Mouse (Mus musculus) forebrain, embryonic 10.5 days (tissue): ENCODE data around the gene Tmbim1. TPM values are rescaled to one million over a fixed set of nuclear protein-coding genes. Genes with fewer than 3 reads are reported as not detected.

Experiments used
- DNase-seq: peaks from one replicate; pipeline ENCODE4 v3.0.0-alpha.2; 2017; ENCODE audit warnings: low spot score; ENCODE audit errors: extremely low spot score
- H3K27ac ChIP-seq: fragments of 300-500 bp; sonication (generic); 2 replicates; pipeline ENCODE4 v1.5.1; 2016; ENCODE audit warnings: mild to moderate bottlenecking
- H3K27me3 ChIP-seq: fragments of 300-500 bp; sonication (generic); 2 replicates; pipeline ENCODE4 v1.6.1; 2016; ENCODE audit warnings: mild to moderate bottlenecking; ENCODE audit not compliant: poor library complexity, severe bottlenecking
- H3K36me3 ChIP-seq: fragments of 300-500 bp; sonication (generic); replicated peaks from 2 replicates; pipeline ENCODE4 v1.6.1; 2016; ENCODE audit warnings: mild to moderate bottlenecking, moderate library complexity
- H3K4me1 ChIP-seq: fragments of 300-500 bp; sonication (generic); 2 replicates; pipeline ENCODE4 v1.6.1; 2016
- H3K4me3 ChIP-seq: fragments of 300-500 bp; sonication (generic); 2 replicates; pipeline ENCODE4 v1.5.1; 2016; ENCODE audit warnings: mild to moderate bottlenecking, moderate library complexity
- H3K9me3 ChIP-seq: fragments of 300-500 bp; sonication (generic); 2 replicates; pipeline ENCODE4 v1.6.1; 2016; ENCODE audit warnings: mild to moderate bottlenecking, moderate library complexity
- WGBS: fragments of 180-500 bp; shearing (Covaris S2); methylation state at CpG from one replicate; pipeline ENCODE4 v1.1.7; 2016; 5-methylcytosine and 5-hydroxymethylcytosine counted together
- polyA plus RNA-seq: library from polyadenylated mRNA; unstranded; fragments of >200 nt; fragmentation: Nextera tagmentation; extraction: Ambion mirVana; gene quantifications from 2 replicates; pipeline ENCODE4 v1.2.1, GENCODE M21; 2016

The Tmbim1 gene
- polyA plus RNA-seq, 1 experiment from 2014 or later, result 8.3 TPM

DNA sequence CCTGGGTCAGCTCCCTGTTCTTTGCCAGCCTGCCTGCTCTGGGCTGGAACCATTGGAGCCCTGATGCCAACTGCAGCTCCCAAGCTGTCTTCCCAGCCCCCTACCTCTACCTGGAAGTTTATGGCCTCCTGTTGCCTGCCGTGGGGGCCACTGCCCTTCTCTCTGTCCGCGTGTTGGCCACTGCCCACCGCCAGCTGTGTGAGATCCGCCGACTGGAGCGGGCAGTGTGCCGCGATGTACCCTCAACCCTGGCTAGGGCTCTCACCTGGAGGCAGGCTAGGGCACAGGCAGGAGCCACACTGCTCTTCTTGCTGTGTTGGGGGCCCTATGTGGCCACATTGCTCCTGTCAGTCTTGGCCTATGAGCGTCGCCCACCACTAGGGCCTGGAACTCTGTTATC is 26.4 kb downstream of the Tmbim1 start:
- Histone ChIP-seq H3K27me3 (no peaks in the 10 kb centered on the region), H3K4me3 (no peak overlapping the region), H3K27ac (no peak overlapping the region), H3K4me1 (peaks cover 35% of the 10 kb centered on the region), H3K9me3 (no peaks in the 10 kb centered on the region), H3K36me3 (peaks cover 47% of the 10 kb centered on the region)
- WGBS, result 92% methylated on average over 11 of the region's 11 CpGs
- no peak for DNase-seq

- no peaks in the 10 kb centered on the region for H3K9me3 ChIP-seq
- DNase-seq, result no peak
- H3K27ac ChIP-seq, result no peak within 1 kb of the TSS
- no peak within 1 kb of the TSS for H3K4me3 ChIP-seq
- peaks cover 47% of the 10 kb centered on the region for H3K36me3 ChIP-seq
- 94% methylated on average over 10 of the region's 10 CpGs for WGBS
- peaks cover 31% of the 10 kb centered on the region for H3K4me1 ChIP-seq
- no peaks in the 10 kb centered on the region for H3K27me3 ChIP-seq
These were observed 26.9 kb downstream of the Tmbim1 start, which contains the start of gene Gpbar1 for GRCm38 (mm10) chr1:74278538-74278937. Gpbar1 (plus strand) TSS chr1:74278550.

- H3K36me3 ChIP-seq, result peaks cover 44% of the 10 kb centered on the region
- peaks cover 27% of the 10 kb centered on the region for H3K4me1 ChIP-seq
- no peaks in the 10 kb centered on the region for H3K27me3 ChIP-seq
- H3K9me3 ChIP-seq, result no peaks in the 10 kb centered on the region
- 72% methylated on average over 8 of the region's 8 CpGs for WGBS
- H3K27ac ChIP-seq, result no peak overlapping the region
- H3K4me3 ChIP-seq, result no peak overlapping the region
- DNase-seq, result no peak
These were observed 27.4 kb downstream of the Tmbim1 start for GRCm38 (mm10) chr1:74277883-74278537.

DNA sequence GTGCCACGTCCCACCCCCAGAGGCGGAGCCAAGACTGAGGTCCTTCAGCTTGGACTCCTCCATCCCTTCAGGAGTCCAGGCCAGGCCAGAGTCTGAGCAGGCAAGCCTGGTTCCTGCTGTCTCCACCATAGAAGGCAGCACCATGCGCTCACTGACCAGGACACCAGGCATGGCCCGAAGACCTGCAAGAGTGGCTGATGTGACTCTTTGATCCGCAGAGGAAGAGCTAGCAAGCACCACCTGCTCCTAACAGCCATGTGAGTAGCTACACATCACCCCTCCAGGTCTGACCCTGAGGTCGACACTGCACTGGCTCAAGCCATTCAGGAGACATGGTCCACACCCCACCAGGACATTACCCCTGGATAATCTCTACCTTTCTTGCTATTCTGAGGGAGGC is 28.4 kb downstream of the Tmbim1 start:
- H3K4me1 ChIP-seq, result peaks cover 21% of the 10 kb centered on the region
- DNase-seq, result no peak
- H3K36me3 ChIP-seq, result peaks cover 34% of the 10 kb centered on the region
- no peak overlapping the region for H3K27ac ChIP-seq
- H3K4me3 ChIP-seq, result no peak overlapping the region
- H3K27me3 ChIP-seq, result no peaks in the 10 kb centered on the region
- H3K9me3 ChIP-seq, result no peaks in the 10 kb centered on the region
- 70% methylated on average over 6 of the region's 6 CpGs for WGBS

GRCm38 (mm10) chr1:74275015-74275414 is 30.4 kb downstream of the Tmbim1 start:
- Histone ChIP-seq H3K9me3 (no peaks in the 10 kb centered on the region), H3K4me1 (peaks cover 21% of the 10 kb centered on the region), H3K27me3 (no peaks in the 10 kb centered on the region), H3K36me3 (peaks cover 14% of the 10 kb centered on the region), H3K4me3 (no peak overlapping the region), H3K27ac (no peak overlapping the region)
- 53% methylated on average over 9 of the region's 9 CpGs for WGBS
- DNase-seq, result no peak

- WGBS, result 92% methylated on average over 4 of the region's 4 CpGs
- no peaks in the 10 kb centered on the region for H3K27me3 ChIP-seq
- H3K4me1 ChIP-seq, result peaks cover 11% of the 10 kb centered on the region
- H3K9me3 ChIP-seq, result no peaks in the 10 kb centered on the region
- H3K27ac ChIP-seq, result no peak overlapping the region
- no peak for DNase-seq
- no peak overlapping the region for H3K4me3 ChIP-seq
- peaks cover 30% of the 10 kb centered on the region for H3K36me3 ChIP-seq
These were observed 33.8 kb downstream of the Tmbim1 start for GRCm38 (mm10) chr1:74271659-74272058.

DNA sequence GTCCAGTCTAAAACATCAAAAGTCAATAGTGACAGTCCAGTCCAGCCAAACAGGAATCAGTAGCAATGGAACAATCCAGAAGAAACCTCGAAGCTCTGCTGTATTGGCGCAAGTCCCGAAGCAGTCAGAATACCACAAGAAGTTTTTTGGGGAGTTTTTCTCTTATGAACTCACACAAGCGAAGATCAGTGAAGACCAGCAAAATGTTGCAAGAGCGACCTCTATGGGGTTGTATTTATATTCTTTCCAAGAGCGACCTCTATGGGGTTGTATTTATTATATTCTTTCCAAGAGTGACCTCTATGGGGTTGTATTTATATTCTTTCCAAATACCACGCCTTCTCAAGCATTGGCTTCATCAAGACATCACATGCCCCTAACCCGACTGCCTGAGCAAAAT is 36.7 kb downstream of the Tmbim1 start:
- Histone ChIP-seq H3K4me1 (no peaks in the 10 kb centered on the region), H3K9me3 (no peaks in the 10 kb centered on the region), H3K27ac (no peak overlapping the region), H3K36me3 (peaks cover 59% of the 10 kb centered on the region), H3K27me3 (no peaks in the 10 kb centered on the region), H3K4me3 (no peak overlapping the region)
- 91% methylated on average over 8 of the region's 8 CpGs for WGBS
- DNase-seq, result no peak

GRCm38 (mm10) chr1:74262510-74262909 is 42.9 kb downstream of the Tmbim1 start:
- Histone ChIP-seq H3K27me3 (no peaks in the 10 kb centered on the region), H3K36me3 (peaks cover 96% of the 10 kb centered on the region), H3K4me1 (no peaks in the 10 kb centered on the region), H3K9me3 (no peaks in the 10 kb centered on the region), H3K4me3 (no peak overlapping the region), H3K27ac (no peak overlapping the region)
- WGBS, result 88% methylated on average over 6 of the region's 6 CpGs
- DNase-seq, result no peak

DNA sequence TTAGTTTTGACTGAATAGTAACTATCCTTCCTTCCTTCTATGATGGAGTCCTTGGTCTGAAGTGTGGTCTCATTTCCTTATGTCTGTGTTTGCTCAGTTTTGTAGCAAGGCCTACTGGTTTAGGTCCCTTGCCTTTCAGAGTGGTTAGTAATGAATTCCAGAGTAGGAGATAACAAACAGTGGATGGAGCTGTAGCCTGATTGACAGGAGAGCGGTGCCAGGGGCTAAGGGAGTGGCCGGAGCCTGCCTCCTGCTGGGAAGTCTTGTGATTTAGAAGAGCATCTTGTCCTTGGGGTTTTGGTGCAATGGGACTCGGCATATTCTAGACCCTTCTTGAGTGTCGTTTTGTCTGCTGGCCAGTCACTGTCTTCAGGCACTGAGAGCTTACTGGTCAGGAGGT is 48.6 kb downstream of the Tmbim1 start:
- H3K36me3 ChIP-seq, result peaks cover 96% of the 10 kb centered on the region
- no peaks in the 10 kb centered on the region for H3K9me3 ChIP-seq
- H3K4me1 ChIP-seq, result no peaks in the 10 kb centered on the region
- 81% methylated on average over 4 of the region's 4 CpGs for WGBS
- DNase-seq, result no peak
- H3K27ac ChIP-seq, result no peak overlapping the region
- no peaks in the 10 kb centered on the region for H3K27me3 ChIP-seq
- H3K4me3 ChIP-seq, result no peak overlapping the region

GRCm38 (mm10) chr1:74255704-74256345 is 49.6 kb downstream of the Tmbim1 start:
- no peaks in the 10 kb centered on the region for H3K9me3 ChIP-seq
- no peak overlapping the region for H3K4me3 ChIP-seq
- peaks cover 96% of the 10 kb centered on the region for H3K36me3 ChIP-seq
- 96% methylated on average over 8 of the region's 8 CpGs for WGBS
- H3K27me3 ChIP-seq, result no peaks in the 10 kb centered on the region
- no peak for DNase-seq
- no peak overlapping the region for H3K27ac ChIP-seq
- H3K4me1 ChIP-seq, result no peaks in the 10 kb centered on the region

- no peaks in the 10 kb centered on the region for H3K27me3 ChIP-seq
- no peaks in the 10 kb centered on the region for H3K4me1 ChIP-seq
- peaks cover 86% of the 10 kb centered on the region for H3K36me3 ChIP-seq
- H3K9me3 ChIP-seq, result no peaks in the 10 kb centered on the region
- 92% methylated on average over 4 of the region's 4 CpGs for WGBS
- no peak for DNase-seq
- H3K27ac ChIP-seq, result no peak overlapping the region
- no peak overlapping the region for H3K4me3 ChIP-seq
These were observed 55.3 kb downstream of the Tmbim1 start for GRCm38 (mm10) chr1:74250096-74250495.

GRCm38 (mm10) chr1:74249331-74249980 is 56.0 kb downstream of the Tmbim1 start:
- no peak overlapping the region for H3K4me3 ChIP-seq
- no peak for DNase-seq
- H3K27me3 ChIP-seq, result no peaks in the 10 kb centered on the region
- H3K4me1 ChIP-seq, result no peaks in the 10 kb centered on the region
- peaks cover 80% of the 10 kb centered on the region for H3K36me3 ChIP-seq
- WGBS, result 82% methylated on average over 5 of the region's 5 CpGs
- H3K9me3 ChIP-seq, result no peaks in the 10 kb centered on the region
- H3K27ac ChIP-seq, result no peak overlapping the region

DNA sequence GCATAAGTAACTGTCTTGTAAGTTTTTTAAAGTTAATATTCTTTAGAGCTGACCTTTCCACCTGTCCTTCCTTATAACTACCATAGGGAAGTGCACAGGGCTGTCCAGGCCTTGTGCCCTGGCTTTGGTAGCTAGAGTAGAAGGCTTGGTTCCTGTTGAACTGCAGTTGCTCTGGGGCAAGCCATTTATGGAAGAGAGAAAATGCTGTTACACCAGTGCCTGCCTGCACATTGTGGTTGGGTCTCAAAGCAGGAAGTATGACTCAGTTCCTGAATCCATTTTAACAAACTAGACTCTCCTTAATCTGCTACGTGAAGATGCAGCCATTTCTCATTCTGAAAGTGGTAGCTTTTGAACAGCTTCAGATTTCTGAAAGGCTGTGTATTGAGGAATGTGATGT is 56.6 kb downstream of the Tmbim1 start:
- peaks cover 75% of the 10 kb centered on the region for H3K36me3 ChIP-seq
- DNase-seq, result no peak
- H3K9me3 ChIP-seq, result no peaks in the 10 kb centered on the region
- H3K4me1 ChIP-seq, result no peaks in the 10 kb centered on the region
- H3K4me3 ChIP-seq, result no peak overlapping the region
- H3K27ac ChIP-seq, result no peak overlapping the region
- WGBS, result 79% methylated on average over 1 of the region's 1 CpGs
- H3K27me3 ChIP-seq, result no peaks in the 10 kb centered on the region
